Mouse (Mus musculus): ENCODE results near the gene Defb25. TPM values are rescaled to one million over a fixed set of nuclear protein-coding genes. Genes with fewer than 3 reads are reported as not detected.

The Defb25 gene
- total RNA-seq, 2 experiments from 2014 or later, result not detected

DNA sequence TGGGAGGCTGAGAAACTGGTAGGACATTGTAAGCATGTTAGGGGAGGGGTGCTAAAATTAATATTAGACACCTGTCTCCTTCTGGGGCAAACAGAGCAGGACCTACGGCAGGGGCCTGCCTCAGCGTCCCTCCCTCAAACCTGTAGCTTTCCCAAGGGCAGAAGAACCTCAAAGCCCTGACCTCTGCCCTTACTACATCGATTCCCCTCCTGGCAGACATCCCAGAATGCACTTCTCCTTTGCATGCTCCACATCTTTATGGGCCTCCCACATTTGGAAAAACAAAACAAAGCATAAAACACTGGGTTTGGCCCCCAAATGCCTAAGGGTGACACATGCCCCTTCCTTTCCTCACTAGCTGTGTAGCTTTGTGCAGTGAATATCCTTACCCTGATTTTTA is 6.4 kb upstream of the Defb25 start:
- intact Hi-C loops (cut with DNase I), result no loop called here
- no peak for DNase-seq

DNA sequence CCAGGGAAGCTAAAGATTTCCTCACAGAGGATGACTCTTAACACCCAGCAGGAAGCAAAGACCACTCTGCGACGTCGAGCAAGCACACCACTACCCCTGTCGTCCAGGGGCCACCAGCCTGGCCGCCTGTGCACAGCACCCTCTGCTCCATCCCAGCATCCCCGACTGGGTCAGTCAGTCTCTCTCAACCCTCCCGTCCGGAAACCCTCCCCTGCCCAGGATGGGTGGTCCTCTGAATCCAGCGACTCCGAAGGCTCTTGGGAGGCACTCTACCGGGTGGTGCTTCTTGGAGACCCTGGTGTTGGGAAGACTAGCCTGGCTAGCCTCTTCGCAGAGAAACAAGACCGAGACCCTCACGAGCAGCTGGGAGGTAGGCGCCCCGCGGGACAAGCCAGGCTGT is 5.2 kb upstream of the Defb25 start:
- no peak for DNase-seq
- intact Hi-C loops (cut with DNase I), result no loop called here

DNA sequence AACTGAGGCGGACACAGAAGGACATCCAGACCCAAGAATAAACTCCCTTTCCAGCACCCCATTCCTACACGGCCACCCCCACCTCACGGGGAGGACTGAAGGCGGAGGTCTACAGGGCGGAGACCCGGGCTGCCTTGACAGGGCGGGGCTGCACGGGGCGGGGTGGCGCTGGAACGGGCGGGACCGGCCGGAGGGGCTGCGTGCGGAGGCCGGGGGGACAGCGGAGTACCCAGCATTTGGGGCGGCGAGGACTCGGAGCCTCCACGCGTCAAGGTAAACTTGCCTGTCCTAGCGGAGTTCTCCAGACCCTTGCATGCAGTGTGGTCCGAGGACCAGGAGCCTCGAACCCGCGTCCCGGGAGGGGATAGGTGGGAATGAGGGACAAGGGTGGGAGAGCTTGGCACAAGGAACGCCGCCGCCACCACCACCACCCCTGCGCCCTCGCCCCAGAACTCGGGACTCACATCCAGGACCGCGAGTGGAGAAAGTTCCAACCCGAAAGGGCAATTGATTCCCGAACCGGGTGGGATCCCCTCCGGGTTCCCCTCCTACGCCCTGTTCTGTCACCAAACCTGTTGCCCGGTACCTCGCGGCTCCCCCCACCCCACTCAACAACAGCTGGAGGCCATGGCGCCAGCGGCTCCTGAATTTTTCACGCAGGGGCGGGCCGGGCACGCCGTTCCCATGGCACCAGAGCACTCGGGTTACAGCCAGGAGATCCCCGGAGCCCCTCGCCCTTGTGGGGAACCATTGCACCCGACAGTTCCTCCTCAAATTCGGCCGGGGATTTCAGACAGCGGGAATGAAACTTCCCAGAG is 4.1 kb upstream of the Defb25 start, which contains the start of gene Rem1:
Rem1 (plus strand) TSS at position 178 of the 818 bp plus-strand sequence.
- intact Hi-C loops (cut with DNase I), result no loop called here
- DNase-seq, result peak in 1 of 2 experiments; percentile 22

DNA sequence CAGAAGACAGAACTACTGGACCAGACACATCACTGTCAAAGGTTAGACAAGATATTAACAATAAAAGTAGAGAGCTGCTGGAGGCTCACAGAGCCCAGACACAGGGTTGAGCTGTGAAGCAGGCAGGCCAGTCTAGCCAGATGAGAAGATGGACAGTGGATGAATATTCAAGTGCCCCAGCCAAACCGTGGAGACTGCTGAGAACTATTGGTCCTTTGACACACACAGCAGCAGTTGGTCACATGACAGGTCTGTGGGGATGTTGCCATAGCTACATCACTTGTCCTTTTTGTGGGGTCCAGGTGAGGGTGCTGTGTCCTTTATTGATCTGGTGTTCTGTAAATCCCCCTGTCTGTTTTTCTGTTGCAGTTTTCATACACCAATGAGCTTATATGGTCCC is 2.4 kb upstream of the Defb25 start:
- DNase-seq, result no peak
- intact Hi-C loops (cut with DNase I), result no loop called here

DNA sequence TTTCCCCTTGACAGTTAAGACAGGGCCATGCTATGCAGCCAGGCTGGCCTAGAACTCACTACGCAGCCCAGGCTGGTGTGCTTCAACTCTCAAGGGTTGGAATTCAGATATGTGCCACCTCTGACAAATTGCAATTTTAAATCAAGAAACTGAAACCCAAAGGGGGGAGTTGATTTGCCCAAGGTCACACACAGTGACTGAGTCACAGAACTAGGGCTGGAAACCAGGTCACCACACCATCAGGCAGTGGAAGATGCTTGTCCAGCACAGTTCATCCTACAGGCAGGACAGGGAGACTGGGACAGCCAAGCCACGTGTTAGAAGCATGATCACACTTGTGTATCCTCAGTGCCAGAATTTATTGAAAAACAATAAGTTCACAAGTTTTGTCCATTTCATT is 1.7 kb upstream of the Defb25 start:
- intact Hi-C loops (cut with DNase I), result no loop called here
- DNase-seq, result no peak

DNA sequence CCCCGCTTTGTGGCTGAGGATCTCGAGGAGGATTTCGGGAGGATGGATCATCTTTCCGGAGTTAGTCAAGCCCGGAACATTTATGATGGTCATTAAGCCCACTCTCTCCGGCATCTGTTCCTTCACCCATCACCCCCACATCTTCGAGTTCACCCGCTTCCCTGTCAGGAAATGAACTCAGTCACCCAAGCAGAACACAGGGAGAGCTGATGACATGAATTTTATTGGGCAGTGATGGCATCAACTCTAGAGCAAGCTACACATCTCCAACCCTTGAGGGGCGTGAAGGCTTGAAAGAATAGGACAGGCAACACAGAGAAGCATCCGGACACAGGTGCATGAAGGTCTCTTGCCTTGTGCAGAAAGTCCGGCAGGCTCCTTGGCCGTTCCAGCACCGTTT is 702 bp downstream of the Defb25 start:
- intact Hi-C loops (cut with DNase I), result no loop called here

DNA sequence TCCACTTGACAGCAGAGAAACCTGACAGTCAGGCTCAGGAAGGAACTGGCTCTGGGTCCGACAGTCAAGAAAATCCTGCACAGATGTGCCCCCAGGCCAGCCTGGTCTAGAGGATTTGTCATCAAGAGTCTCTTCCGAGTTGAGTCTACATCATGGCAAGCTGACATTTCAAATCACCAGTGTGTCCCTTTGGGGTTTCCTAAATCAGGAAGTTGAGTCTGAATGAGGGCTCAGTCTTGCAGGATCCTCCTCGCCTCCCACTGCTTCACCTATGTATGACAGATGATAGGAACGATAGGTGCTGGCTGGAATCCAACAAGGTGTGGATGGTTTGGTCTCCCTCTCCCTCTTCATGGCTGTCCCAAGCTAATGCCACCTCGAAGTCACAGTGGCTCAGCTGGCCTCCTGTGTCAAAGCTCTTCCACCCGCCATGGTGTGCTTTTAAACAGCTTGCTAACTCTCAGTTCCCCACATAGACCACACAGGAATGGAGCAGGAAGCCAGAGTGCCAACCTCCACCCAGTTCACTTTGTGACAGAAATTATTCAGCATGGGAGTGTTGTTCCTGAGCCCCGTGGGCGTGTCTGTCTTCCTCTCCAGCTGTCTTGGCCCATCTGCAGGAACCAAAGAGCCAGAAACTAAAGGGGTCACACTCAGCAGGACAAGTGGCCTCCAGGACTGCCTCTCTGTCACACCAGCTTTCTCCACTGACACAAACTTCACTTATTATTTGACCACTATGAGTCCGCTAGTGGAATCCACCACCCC is 2.3 kb downstream of the Defb25 start:
- intact Hi-C loops (cut with DNase I), result loop anchor here (2.0 kb wide), 1 partner anchor 34 kb away; no protein-coding TSS in a partner anchor
- peak in 1 of 2 experiments; percentile 31 for DNase-seq

More for the DNA sequence above, 702 bp downstream of the Defb25 start:
- no peak for DNase-seq

DNA sequence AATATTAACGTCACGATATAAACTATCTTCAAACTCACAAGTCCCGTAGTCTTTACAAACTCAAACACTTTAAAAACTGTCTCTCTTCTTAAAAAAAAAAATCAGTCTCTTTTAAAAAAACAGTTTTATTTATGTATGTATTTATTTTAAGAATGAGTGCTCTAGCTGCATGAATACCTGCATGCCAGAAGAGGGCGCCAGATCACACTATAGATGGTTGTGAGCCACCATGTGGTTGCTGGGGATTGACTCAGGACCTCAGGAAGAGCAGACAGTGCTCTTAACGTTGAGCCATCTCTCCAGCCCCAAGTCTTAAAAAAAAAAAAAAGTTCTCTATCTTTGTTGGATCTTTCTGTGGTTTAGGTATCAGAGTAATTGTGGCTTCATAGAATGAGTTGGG is 5.5 kb downstream of the Defb25 start:
- no peak for DNase-seq
- intact Hi-C loops (cut with DNase I), result no loop called here

DNA sequence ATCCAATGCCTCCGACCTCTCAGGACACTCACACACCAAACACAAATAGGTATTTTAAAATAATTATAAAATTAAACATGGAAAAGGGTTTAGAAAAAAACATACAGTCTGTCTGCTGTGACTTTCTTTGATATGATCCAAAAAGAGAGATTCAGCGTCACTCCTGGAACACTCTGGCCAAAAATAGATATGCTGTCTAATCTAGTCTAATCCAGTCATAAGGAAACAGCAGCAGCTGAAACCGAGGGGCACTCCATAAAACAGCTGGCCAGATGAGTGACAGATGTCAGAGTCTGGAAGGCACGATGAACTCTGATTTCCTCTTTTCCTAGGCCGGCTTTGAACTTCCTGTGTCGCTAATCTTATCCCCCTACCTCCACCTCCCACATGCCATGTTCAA is 6.4 kb downstream of the Defb25 start:
- intact Hi-C loops (cut with DNase I), result no loop called here
- DNase-seq, result no peak

DNA sequence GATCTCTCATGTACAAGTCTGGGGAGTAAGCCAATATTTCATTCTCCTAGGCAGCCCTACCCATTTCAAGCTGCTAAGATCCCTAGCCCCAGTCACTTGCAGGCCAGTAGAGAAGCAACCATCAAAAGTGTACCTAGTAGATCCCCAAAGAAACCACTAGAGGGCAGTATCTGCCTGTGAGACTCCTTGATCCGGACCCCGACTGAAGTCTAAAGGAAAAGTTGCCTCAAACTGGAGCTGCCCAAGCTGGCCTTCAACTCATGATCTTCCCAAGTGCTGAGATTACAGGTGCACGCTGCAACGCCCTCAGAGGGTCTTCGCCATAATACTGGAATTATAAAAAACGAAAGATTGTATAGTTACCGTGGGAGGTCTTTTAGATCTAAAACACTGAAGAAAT is 7.3 kb downstream of the Defb25 start:
- intact Hi-C loops (cut with DNase I), result loop anchor here (2.0 kb wide), 1 partner anchor 43 kb away; no protein-coding TSS in a partner anchor
- no peak for DNase-seq

DNA sequence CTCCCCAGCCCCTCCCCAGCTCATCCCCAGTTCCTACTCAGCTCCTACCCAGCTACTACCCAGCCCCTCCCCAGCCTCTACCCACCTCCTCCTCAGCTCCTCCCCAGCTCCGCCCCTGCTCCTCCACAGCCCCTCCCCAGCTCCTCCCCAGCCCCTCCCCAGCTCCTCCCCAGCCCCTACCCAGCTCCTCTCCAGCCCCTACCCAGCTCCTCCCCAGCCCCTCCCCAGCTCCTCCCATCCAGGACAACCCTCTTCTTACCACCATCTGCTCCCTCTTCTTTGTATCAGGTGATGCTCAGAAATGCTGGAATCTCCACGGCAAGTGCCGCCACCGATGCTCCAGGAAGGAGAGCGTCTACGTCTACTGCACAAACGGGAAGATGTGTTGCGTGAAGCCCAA is 10.7 kb downstream of the Defb25 start:
- intact Hi-C loops (cut with DNase I), result no loop called here
- DNase-seq, result no peak

DNA sequence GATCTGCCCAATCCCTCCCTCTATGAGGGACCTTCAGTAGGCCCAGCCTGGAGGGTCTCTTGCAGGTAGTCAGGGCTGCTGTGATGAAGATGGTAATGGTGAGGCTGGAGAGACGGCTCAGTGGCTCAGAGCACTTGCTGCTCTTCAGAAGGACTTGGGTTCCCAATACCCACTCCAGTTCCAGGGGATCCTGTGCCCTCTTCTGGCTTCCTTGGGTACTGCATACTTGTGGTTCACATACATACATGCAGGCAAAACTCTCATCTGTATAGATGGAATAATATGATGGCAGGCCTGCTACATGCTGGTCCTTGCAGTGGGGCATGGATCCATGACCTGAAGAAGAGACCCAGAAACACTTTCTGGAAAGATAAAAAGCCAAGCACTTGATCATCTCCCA is 14.1 kb downstream of the Defb25 start:
- intact Hi-C loops (cut with DNase I), result no loop called here
- DNase-seq, result no peak

DNA sequence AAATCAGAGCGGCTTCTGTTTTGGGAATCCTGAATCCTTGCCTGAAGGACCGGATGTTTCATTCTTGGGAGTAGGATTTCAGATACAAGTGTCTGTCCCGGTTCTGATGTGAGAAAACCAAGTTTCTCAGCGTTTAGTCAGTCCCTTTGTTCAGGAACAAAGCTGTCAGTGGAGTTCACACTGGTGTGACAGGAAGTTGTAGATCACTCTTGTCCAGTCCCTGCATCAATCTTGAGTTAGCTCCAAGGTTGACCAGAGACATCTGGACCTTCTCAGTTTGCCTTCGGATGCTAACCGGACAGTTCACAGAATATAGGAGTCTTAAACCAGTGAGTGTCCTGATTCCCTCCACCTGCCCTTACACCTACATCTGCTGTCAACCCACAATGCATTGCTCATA is 15.1 kb downstream of the Defb25 start:
- DNase-seq, result no peak
- intact Hi-C loops (cut with DNase I), result no loop called here

DNA sequence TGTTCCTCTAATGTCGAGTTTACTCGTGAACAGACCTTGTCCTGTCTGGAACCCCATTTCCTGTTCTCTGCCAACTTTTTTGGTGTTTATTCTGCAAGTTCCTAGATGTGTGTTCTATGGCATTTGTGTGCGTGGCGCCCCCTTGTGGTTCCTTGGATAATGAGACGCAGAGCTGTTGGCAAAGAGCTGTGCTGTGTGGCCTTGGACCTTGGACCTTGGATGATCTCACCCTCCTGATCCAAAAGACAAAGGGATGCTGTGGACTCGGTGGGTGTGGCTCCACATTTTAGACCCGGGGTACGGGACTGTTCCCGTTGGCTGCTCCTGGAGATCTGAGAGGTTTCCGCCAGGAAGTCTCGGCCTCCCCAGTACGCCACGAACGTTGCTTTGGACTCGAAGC is 18.8 kb downstream of the Defb25 start, which contains the start of gene Defb36:
Defb36 (plus strand) TSS at position 271 of the 400 bp plus-strand sequence.
- intact Hi-C loops (cut with DNase I), result no loop called here
- DNase-seq, result no peak

DNA sequence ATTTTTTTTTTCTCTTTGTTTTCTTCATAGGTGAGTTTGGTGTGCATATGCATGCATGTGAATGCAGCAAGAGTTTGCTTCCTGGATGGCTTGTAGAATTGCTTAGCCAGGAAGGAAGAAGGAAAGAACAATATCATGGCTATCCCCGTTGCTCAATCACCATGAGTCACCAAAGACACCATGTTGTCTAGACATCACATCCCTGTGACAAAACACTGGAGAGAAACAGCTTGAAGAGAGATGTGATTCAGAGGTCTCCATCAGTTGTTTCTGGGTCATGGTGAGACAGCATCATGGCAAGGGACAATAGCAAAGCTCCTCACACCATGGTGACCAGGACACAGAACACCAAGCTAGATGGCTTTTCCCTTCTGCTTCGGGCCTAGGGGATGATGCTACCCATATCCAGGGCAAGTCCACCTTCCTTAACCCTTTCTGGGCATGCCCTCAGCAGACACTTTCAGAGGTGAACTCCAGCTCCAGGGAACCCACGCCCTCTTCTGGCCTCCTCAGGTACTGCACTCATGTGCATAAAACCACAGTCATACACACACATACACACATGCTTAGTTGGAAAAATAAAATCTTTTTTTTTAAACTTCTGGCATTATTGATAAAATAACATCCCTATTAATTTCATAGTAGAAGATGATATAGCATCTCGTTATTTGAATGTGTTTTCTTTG is 21.4 kb downstream of the Defb25 start:
- intact Hi-C loops (cut with DNase I), result no loop called here
- no peak for DNase-seq

DNA sequence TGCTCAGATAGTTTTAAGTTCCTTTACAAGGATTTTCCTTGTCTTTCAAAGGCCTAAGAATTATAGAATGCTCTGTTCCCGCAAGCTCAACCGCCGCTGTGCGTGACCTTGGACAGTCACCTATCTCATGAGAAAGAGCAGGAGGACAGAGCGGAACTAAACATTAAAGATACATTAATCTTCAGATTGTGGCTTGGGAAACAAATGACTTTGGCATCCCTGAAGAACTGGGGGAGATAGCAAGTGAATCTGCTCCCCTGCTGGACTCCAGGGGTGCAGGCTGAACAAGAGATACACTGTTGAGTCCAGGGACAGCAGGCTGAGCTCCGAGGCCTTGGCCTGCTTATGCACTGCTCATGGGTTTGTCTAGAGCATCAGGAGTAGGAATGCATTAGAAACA is 22.8 kb downstream of the Defb25 start:
- intact Hi-C loops (cut with DNase I), result no loop called here
- DNase-seq, result no peak

DNA sequence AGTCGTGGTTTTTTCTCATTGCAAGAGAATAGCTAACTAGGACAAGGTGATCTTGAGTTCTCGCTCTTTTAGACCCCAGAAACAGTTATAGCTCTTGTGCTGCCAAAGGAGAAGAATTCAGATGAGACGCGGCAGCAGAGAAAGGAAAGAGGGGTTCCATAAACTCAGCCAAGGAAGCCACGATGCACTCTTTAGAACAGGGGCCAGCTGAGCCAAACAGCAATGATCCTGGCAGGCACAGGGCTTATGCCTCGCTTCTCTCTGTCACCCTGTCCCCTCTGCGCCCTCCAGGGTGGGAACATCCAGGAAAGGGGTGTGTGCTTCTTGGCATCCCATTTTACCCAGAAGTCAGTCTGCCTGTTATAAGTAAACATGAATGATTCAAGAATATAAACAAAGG is 23.6 kb downstream of the Defb25 start, which contains the start of gene Defb45:
Defb45 (minus strand) TSS at position 101 of the 400 bp plus-strand sequence.
- DNase-seq, result no peak
- intact Hi-C loops (cut with DNase I), result no loop called here

DNA sequence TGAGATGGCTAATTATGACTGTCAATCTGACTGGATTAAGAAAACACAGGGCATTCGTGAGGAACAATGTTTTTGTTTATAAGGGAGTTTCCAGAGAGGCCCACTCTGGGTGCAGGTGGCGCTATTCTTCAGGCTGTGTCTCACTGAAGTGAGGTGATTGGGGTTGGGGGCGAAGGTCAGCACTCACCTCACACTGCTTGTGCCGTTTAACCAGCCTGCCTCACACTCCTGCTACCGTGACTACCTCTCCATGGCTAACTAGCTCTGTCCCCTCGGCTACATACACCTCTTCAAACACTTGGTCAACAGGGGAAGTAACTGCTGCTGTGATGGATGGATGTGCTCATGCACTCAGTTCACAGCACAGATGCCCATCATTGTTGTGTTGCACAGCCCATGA is 33.8 kb downstream of the Defb25 start:
- intact Hi-C loops (cut with DNase I), result no loop called here
- DNase-seq, result no peak

DNA sequence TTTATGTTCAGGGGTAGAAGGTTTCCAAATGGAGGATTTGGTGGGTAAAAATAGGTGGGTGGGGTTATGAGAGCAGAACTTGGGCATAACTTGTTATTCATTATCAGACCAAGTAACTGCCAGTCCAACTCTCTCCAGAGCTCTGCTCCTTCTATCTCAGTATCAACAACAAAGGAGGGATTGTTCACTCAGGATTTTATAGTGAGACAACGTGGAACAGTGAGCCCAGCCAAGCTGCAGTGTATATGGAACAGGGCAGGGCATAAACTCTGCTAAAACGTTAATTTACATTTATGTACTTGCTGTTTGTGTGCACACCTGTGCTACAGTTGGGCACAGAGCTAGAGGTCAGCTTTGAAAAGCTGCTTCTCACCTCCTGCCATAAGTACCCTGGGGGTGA is 34.4 kb downstream of the Defb25 start:
- intact Hi-C loops (cut with DNase I), result no loop called here
- no peak for DNase-seq

DNA sequence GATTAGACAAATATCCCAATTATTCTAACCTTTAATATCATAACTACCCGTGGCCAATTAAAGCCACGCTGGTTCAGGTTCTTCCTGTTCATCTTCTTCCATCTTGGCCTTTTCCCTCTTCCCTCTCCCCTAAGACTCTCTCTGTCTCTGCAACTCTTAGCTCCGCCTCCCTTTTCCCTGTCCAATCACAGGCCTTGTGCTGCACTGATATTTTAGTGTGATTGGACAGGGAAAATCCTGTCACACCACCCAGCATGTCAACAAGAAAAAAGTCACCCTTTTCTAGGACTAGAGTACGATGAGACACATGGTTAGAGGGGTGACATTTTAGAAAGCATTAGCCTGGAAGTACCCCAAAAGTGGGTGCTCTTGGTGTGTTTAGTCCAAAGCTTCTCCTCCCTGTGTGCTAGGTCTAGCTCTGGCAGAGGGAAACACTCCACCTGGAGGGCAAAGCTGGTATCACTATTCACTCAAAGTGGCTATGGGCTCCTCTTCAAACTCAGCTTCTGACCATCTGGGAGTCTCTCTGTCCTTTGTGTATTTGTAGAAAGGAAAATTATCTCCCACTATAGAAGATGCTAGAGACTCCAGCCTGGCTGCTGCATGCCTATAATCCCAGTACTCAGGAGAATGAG is 35.8 kb downstream of the Defb25 start:
- no peak for DNase-seq
- intact Hi-C loops (cut with DNase I), result no loop called here

DNA sequence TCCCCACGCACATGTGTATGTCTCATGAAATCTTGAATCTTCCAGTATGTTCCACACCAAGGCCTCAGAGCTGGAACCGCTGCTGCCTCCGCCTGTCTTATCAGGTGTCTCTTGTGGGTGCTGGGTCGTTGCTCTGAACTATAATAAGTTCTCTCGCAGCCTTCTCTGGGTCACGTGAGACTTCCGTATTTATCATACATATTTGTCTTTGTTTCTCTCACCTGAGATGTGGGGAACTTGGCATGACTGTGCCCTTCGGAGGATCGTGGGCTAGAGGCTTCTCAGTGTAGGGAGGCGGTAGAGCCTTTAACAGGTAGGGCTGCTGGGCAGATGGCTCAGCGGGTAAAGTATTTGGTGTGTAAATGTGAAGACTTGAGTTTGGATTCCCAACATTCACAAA is 42.2 kb downstream of the Defb25 start:
- intact Hi-C loops (cut with DNase I), result no loop called here
- DNase-seq, result no peak
